Mouse (Mus musculus) megakaryocyte, embryonic 14.5 days (primary cell): ENCODE results near the gene Hipk1.

Experiments used
- FLI1 ChIP-seq: IDR thresholded peaks from 2 replicates; pipeline ENCODE4 v1.6.1; 2012; ENCODE audit warnings: low read length, inconsistent platforms, mixed read lengths
- GATA1 ChIP-seq: IDR thresholded peaks from 3 replicates; pipeline ENCODE4 v1.6.1; 2012; ENCODE audit warnings: mixed read lengths, low read length, inconsistent platforms, borderline replicate concordance

DNA sequence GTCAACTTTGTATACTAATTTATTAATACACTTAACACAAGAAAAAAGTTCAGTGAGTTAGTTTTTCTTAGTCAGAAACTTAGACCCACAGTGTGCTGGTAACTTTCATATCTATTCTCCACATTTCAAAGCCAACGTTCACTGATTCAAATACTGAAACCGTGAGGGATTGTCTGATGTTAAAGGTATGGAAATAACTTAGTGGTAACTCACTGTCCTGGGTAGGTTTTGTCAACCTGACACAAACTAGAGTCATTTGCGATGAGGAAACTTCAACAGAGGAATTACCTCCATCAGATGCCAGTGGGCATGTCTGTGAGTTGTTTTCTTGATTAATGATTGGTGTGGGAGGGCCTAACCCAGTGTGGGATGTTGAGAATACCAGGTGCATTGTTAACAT, 37.7 kb upstream of the Hipk1 start:
- no peak for TF ChIP-seq GATA1
- no peak for TF ChIP-seq FLI1
